Mouse (Mus musculus) stomach, postnatal 0 days (tissue): Measurements from ENCODE around the gene Slc25a12. TPM values are rescaled to one million over a fixed set of nuclear protein-coding genes. Genes with fewer than 3 reads are reported as not detected.

Experiments used
- ATAC-seq: fragments of 200-750 bp; cut with Nextera tagmentation; 2 replicates; pipeline ENCODE4 v1.8.0; 2017; ENCODE audit not compliant: low FRiP score, low TSS enrichment
- DNase-seq: peaks from one replicate; pipeline ENCODE4 v3.0.0-alpha.2; 2016; ENCODE audit warnings: low spot score
- H3K27ac ChIP-seq: fragments of 300-500 bp; sonication (generic); replicated peaks from 2 replicates; pipeline ENCODE4 v1.5.1; 2014; ENCODE audit warnings: mild to moderate bottlenecking, control low read depth
- H3K27me3 ChIP-seq: fragments of 300-500 bp; sonication (generic); 2 replicates; pipeline ENCODE4 v1.6.1; 2014; ENCODE audit warnings: low read length; ENCODE audit not compliant: control insufficient read depth, insufficient read depth
- H3K36me3 ChIP-seq: fragments of 300-500 bp; sonication (generic); 2 replicates; pipeline ENCODE4 v1.6.1; 2014; ENCODE audit warnings: low read length, mixed read lengths; ENCODE audit not compliant: control insufficient read depth, insufficient read depth
- H3K4me1 ChIP-seq: fragments of 300-500 bp; sonication (generic); replicated peaks from 2 replicates; pipeline ENCODE4 v1.6.1; 2014; ENCODE audit warnings: antibody characterized with exemption; ENCODE audit not compliant: control insufficient read depth, insufficient read depth
- H3K4me2 ChIP-seq: fragments of 300-500 bp; sonication (generic); replicated peaks from 2 replicates; pipeline ENCODE4 v1.6.1; 2014; ENCODE audit warnings: low read depth, mild to moderate bottlenecking, control low read depth, moderate library complexity
- H3K4me3 ChIP-seq: fragments of 300-500 bp; sonication (generic); 2 replicates; pipeline ENCODE4 v1.5.1; 2014; ENCODE audit warnings: low read depth, low read length, control low read depth
- H3K9ac ChIP-seq: fragments of 300-500 bp; sonication (generic); 2 replicates; pipeline ENCODE4 v1.6.1; 2014; ENCODE audit warnings: mild to moderate bottlenecking, low read length, control low read depth, mixed read lengths
- H3K9me3 ChIP-seq: fragments of 300-500 bp; sonication (generic); 2 replicates; pipeline ENCODE4 v1.6.1; 2016; ENCODE audit warnings: low read length; ENCODE audit not compliant: control insufficient read depth
- CTCF ChIP-seq: IDR thresholded peaks from 2 replicates; pipeline ENCODE4 v1.5.1; 2016; ENCODE audit warnings: antibody characterized with exemption, low read depth, mild to moderate bottlenecking, moderate library complexity
- EP300 ChIP-seq: optimal IDR thresholded peaks from 2 replicates; pipeline ENCODE3; 2016; ENCODE audit warnings: antibody characterized with exemption
- WGBS: fragments of 180-500 bp; shearing (Covaris S2); extraction: QIAGEN DNeasy Blood & Tissue Kit; methylation state at CpG from one replicate; pipeline ENCODE4 v1.1.7; 2014; 5-methylcytosine and 5-hydroxymethylcytosine counted together
- polyA plus RNA-seq: library from polyadenylated mRNA; unstranded; fragments of >200 nt; fragmentation: Nextera tagmentation; extraction: Ambion mirVana; gene quantifications from 2 replicates; pipeline ENCODE4 v1.2.1, GENCODE M21; 2015

Gene Slc25a12
- polyA plus RNA-seq, 1 experiment from 2014 or later = 28.0 TPM

DNA sequence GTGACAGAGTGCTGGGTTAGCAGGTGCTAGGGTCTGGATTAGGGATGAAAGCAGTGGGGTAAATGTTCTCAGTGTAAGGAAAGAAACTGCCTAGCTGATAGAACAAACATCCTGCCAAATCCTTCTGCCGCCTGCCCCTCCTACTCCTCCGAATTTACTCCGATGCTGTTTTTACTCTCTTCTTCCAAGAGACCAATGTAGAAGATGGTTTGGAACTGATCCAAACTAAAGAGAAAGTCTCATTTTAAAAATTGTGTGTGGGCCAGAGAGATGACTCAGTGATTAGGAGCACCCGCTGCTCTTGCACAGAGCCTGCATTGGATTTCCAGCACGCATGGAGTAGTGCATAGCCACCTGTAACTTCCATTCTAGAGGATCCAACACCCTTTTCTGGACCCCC lies 4.2 kb upstream of the Slc25a12 start:
- Histone ChIP-seq H3K9ac (no peak overlapping the region), H3K4me3 (no peak overlapping the region), H3K36me3 (no peaks in the 10 kb centered on the region), H3K4me1 (no peaks in the 10 kb centered on the region), H3K27me3 (no peaks in the 10 kb centered on the region), H3K4me2 (no peak overlapping the region), H3K27ac (no peak overlapping the region), H3K9me3 (no peaks in the 10 kb centered on the region)
- DNase-seq = no peak
- no peak for ATAC-seq
- no peak for TF ChIP-seq CTCF
- no peak for TF ChIP-seq EP300
- WGBS = 47% methylated on average over 5 of the region's 5 CpGs

DNA sequence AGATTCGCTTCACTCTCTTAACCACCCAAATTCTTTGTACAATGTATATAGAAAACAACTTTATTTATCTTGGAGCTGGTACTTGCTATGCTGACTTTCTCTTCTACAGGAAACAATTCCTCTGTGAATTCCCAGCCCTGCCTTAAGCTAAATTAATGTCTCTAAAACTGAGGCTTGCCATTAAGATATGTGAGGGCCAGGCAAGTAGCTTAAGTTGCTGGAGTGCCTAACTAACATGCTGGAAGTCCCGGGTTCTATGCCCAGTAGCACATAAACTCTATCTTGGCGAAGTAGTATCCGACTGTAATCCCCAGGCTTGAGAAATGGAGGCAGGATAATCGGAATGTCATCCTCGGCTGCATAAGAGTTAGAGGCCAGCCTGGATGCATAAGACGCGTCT lies 537 bp upstream of the Slc25a12 start:
- ATAC-seq (peak; percentile 9; the same call in 1 of the 2 replicates), DNase-seq (no peak)
- 29% methylated on average over 8 of the region's 8 CpGs for WGBS
- no peaks in the 10 kb centered on the region for H3K4me1 ChIP-seq
- H3K36me3 ChIP-seq = no peaks in the 10 kb centered on the region
- H3K4me3 ChIP-seq = peak overlapping the region; percentile 72
- no peak for TF ChIP-seq CTCF
- TF ChIP-seq EP300 = no peak
- H3K27me3 ChIP-seq = no peaks in the 10 kb centered on the region
- no peaks in the 10 kb centered on the region for H3K9me3 ChIP-seq
- no peak overlapping the region for H3K9ac ChIP-seq
- no peak overlapping the region for H3K27ac ChIP-seq
- peak overlapping the region; percentile 9; the same call in 1 of the 2 replicates for H3K4me2 ChIP-seq

DNA sequence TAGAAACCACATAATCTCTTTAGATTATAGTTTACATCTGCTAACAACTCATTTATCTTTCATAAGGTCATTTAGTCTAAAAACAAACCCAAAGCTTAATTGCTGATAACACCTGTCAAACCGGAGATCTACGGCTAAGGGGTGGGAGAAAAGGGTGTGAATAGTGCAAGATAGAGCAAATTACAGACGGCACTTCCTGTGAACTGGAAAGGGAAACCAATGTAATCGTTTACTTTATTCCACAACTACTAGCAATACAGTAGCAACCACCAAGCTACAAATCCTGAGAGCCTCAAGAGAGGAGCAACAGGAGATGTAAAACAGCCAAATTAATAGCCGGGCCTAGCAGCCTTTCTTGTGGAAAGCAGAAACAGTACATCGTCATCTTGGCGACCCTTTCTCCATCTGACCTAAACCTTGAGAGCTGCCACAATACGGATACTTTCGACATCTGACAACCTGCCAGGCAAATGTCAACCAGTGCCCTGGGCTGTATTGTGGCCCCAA lies 878 bp downstream of the Slc25a12 start:
- TF ChIP-seq EP300 = no peak
- no peak for TF ChIP-seq CTCF
- Histone ChIP-seq H3K27me3 (no peaks in the 10 kb centered on the region), H3K4me1 (no peaks in the 10 kb centered on the region), H3K4me2 (peak overlapping the region; percentile 82), H3K9ac (peak overlapping the region; percentile 76), H3K4me3 (peak overlapping the region; percentile 72), H3K36me3 (no peaks in the 10 kb centered on the region), H3K9me3 (no peaks in the 10 kb centered on the region), H3K27ac (no peak overlapping the region; the same call in 1 of the 2 replicates)
- 0 out of 2 replicates have a peak, but pooled peaks have one; percentile 10 for ATAC-seq
- 5% methylated on average over 9 of the region's 9 CpGs for WGBS
- peak; percentile 14 for DNase-seq

DNA sequence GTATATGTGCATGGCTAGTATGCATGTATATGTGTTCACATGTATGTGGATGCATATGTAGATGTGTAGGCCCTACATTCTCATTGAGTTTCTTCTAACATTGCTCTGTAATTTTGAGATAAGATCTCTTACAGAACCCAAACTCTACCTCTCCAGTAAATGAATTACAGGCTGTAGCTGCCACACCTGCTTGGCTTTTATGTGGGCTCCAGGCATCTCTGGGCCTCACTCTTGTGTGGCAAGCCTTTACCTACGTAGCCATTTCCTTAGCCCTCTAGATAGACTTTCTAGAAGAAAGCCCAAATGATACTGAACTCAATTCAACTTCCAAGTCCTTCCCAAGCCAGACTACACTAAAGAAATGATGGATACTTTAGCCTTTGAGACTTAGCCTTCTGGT lies 7.4 kb downstream of the Slc25a12 start:
- Histone ChIP-seq H3K9ac (no peak overlapping the region), H3K27ac (no peak overlapping the region), H3K4me1 (no peaks in the 10 kb centered on the region), H3K27me3 (no peaks in the 10 kb centered on the region), H3K9me3 (no peaks in the 10 kb centered on the region), H3K36me3 (0 out of 2 replicates have a peak, but pooled peaks cover 3% of the 10 kb centered on the region), H3K4me2 (no peak overlapping the region), H3K4me3 (no peak overlapping the region)
- no peak for ATAC-seq
- DNase-seq = no peak
- 84% methylated on average over 1 of the region's 1 CpGs for WGBS
- no peak for TF ChIP-seq EP300
- TF ChIP-seq CTCF = no peak

DNA sequence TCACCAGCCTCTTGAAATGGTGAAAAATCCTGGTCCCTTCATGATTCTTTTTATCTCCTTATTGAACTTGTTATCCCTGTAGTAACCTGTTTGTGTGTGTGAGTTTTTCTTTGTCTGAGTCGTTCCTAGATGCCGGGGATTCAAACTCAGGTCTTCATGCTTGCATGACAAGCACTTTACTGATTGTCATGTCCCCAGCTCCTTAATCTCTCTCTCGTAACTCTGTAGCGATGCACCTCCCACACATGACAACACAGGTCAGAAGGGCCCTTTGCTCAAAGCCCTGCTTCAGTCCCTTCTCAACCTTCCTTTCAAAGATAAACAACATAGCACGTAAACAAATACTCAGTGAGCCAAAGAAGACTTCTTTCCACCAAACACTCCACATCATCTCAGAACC lies 9.2 kb downstream of the Slc25a12 start:
- Histone ChIP-seq H3K9ac (no peak overlapping the region), H3K4me2 (no peak overlapping the region), H3K36me3 (0 out of 2 replicates have a peak, but pooled peaks cover 3% of the 10 kb centered on the region), H3K27me3 (no peaks in the 10 kb centered on the region), H3K27ac (no peak overlapping the region), H3K4me3 (no peak overlapping the region), H3K4me1 (no peaks in the 10 kb centered on the region), H3K9me3 (no peaks in the 10 kb centered on the region)
- DNase-seq (no peak), ATAC-seq (no peak)
- no peak for TF ChIP-seq CTCF
- no peak for TF ChIP-seq EP300
- 83% methylated on average over 5 of the region's 5 CpGs for WGBS

DNA sequence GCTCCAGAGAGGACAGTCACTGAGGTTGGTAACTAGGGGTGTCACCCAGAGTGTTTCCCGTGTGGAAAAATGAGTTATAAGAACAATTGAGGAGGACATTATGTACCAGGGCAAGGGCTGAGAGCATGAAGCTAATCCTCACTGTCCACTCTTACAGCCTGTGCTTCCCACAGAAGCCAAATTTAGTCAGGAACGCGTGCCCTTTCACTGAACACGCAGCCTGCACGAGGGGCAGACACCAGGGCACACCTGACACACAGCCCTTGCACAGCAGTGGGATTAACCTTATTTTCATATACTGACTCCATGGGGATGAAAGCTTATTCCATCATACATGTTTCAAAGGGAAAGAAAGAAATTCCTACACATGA lies 13.5 kb downstream of the Slc25a12 start:
- no peak for DNase-seq
- no peaks in the 10 kb centered on the region for H3K9me3 ChIP-seq
- H3K4me2 ChIP-seq = no peak overlapping the region
- WGBS = 59% methylated on average over 5 of the region's 5 CpGs
- no peaks in the 10 kb centered on the region for H3K4me1 ChIP-seq
- H3K27ac ChIP-seq = no peak overlapping the region
- no peak overlapping the region for H3K9ac ChIP-seq
- H3K4me3 ChIP-seq = no peak overlapping the region
- ATAC-seq = no peak
- no peak for TF ChIP-seq CTCF
- no peak for TF ChIP-seq EP300
- H3K36me3 ChIP-seq = no peaks in the 10 kb centered on the region
- H3K27me3 ChIP-seq = no peaks in the 10 kb centered on the region
